Mouse (Mus musculus) MEL-GATA-1-ER (cell line): ENCODE measurements around the gene Adamtsl3.

Experiments used
- DNase-seq: peaks from one replicate; pipeline ENCODE4 v3.0.0-alpha.2; 2012; ENCODE audit warnings: low read depth; ENCODE audit errors: extremely low read depth

Gene Adamtsl3

GRCm38 (mm10) chr7:82360186-82360585 is 24.7 kb downstream of the Adamtsl3 start:
- DNase-seq, result no peak

DNA sequence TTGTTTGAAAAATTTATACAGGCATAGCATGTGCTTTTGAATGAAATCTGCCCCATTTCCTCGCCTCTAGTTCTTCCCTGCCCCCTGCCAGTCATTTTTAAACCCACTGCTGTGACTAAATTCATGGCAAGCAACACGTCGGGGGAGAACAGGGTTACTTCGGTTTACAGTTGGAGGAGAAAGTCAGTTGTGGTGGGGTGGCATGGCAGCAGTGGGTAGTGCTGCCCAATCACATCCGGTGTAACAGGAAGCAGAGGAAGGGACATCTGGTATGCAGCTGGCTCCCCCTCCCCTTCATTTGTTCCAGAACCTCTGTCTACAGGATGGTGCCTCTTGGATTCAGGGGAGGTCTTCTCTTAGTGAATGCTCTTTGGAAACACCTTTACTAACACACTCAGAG is 25.6 kb downstream of the Adamtsl3 start:
- DNase-seq, result no peak

DNA sequence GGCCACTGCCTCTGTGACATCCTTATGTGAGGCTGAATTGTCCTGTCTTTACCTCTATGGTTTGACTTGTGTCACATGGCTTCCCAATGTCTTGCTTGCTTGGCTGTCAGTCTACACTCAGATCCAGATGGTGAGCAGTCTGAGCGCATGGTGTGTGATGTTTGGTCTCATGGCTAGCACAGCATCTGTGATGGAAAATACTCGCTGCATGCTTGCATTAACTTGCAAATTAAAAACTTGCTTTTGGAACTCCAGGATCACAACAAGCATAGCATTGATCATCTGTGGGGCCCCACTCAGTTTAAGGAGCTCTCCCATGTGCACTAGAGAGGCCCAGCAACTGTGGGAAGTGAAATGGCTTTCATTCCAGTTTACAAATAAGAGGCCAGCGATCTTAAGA is 29.1 kb downstream of the Adamtsl3 start:
- no peak for DNase-seq

DNA sequence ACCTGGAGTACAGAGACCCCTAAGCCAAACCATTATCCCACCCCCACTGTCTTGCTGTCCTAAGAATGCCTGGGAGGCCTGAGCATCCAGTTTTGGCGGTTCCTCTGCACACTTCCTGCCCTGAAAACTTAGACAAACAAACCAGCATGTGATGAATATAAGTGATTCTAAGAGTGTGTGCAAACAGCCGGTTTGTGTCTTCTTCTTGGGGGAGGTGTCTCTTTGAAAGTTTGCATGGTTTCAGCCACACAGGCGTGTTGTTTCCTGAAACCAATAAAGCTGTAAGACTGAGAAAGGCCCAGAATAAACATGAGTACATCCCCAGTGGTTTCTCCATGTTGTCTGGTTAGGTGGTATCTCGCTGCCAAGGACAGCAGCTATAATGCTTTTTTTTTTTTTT is 30.6 kb downstream of the Adamtsl3 start:
- no peak for DNase-seq

DNA sequence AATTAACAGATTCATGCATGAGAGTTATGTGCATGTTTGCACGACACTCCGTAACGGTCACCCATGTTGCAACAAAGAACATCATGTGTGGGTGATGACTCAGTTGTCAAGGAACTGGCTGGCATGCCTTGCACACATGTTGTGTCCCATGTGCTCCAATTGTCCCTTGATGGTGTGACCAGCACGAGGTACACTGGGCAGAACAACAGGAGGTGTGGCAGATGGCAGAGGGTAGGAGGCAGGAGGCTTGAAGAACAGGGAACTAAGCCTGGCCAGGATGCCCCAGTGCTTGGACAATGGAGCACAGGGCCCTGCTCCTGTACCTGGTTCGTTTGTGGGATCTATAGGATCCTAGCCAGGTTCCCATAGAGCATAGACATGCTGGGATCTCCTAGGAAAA is 31.0 kb downstream of the Adamtsl3 start:
- DNase-seq, result no peak

GRCm38 (mm10) chr7:82368047-82368446 is 32.6 kb downstream of the Adamtsl3 start:
- no peak for DNase-seq

- no peak for DNase-seq
These were observed 34.6 kb downstream of the Adamtsl3 start for GRCm38 (mm10) chr7:82370132-82370531.

- DNase-seq, result no peak
These were observed 35.9 kb downstream of the Adamtsl3 start for GRCm38 (mm10) chr7:82371411-82371810.

DNA sequence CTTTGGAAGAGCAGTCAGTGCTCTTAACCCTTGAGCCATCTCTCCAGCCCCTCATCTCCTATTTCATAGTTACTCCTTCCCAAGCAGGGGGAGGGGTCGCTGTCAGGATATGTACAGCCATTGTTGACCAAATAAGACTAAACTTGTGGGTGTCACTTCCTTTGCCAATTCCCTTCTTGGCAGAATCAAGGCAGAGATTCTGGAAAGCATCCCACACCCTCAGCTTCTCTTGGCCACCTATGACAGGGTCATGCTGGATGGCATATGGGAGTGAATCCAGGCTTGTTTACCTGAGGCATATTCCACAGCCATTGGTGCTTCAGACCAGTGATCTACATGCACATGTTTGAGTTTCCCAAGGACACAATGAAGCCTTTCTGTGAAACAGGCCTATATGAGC is 42.8 kb downstream of the Adamtsl3 start:
- DNase-seq, result no peak

DNA sequence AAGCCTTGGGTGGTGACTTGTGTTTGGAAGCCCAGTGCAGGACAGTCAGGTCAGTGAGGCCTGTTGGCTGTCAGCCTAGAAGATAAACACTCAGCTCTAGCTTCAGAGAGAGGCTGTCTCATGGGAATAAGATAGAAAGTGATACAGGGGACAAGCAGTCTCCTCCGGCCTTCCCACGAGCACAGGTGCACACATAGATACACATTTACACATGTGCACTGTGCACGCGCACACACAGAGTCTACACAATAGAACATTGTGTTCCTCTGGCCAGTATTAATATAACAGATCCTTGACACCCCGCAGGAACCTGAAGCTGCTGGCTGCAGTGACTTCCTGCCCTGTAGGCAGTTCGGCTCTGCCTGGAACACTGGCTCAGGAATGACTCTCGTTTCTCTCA is 44.3 kb downstream of the Adamtsl3 start:
- no peak for DNase-seq

DNA sequence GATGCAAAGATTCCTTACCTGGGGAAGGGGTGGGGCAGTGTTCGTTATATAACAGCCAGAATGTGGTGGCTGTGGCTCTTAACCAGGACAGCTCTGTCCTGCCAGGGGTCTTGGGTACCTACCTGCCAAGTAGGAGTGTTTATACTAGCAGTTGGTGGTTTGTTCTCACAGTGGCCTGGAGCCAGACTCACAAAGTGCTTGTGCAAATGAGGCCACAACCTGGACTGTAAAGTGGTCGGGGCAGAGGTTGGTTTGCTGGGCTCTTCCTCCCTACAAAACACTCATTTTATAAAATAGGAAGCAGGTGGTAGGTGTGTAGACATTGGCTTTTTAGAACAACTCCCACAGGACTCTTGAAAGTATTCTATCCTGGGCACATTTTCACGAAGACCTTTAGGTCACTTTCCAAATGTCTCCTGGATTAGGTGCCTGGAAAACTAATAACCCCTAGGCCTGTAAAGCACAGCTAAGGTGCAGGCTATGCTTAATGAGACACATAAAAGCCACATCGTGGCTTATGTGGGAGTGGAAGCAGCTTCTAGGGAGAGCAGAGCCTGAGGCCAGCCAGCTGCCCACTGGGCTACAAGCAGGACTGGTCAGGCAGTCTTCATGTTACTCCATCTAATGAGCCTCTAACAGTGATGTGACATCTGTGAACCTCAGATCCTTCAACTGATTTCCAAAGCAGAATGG is 47.5 kb downstream of the Adamtsl3 start:
- DNase-seq, result no peak

GRCm38 (mm10) chr7:82383536-82383848 is 48.0 kb downstream of the Adamtsl3 start:
- DNase-seq, result no peak

DNA sequence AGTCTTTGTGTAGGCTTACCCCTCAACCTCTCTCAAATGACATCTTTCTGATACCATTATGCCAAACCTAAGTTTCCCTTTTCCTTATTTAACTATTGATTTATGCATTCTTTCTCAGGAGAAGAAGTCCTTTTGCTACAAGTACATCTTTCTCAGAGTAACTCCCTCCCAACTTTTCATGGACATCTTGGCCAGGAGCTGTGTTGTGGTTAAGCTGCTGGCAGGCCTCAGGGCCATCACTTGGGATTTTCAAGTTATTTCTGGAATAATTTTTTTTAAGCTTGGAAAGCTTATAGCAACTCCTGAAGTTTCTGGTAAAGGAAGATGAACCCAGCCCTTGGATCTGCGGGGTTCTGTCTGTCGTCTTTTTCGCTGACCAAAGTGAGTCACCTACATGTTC is 51.6 kb downstream of the Adamtsl3 start:
- DNase-seq, result no peak

DNA sequence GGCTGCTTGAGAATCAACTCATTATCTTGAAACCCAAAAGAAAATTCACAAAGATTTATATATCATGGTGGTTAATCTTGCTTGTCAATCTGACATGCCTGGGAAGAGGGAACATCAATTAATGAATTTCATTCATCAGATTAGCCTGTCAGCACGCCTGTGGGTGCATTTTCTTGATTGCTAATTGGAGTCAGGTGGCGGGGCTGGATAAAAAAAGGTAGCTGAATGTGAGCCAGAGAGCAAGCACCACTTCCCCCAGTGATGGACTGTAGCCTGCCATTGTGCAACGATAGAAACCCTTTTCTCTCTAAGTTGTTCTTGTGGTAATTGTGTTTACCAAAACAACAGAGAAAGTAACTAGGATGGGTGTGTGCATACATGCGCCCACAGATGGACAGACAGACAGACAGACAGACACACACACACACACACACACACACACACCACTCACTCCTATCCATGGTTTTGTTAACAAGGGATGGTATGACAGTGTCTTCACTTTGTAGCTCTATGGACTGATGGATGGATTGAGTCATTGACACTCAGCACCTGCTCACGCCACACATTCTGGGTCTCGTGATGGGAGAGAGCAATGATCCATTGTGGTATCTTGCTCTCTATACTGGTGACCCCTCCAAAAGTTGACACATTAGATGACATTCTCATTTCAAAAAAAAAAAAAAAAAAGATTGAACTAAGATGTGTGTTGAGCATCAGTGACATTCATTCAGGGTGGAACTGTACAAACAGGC is 59.1 kb downstream of the Adamtsl3 start:
- no peak for DNase-seq

- no peak for DNase-seq
These were observed 59.7 kb downstream of the Adamtsl3 start for GRCm38 (mm10) chr7:82395239-82395638.

GRCm38 (mm10) chr7:82395751-82396512 is 60.4 kb downstream of the Adamtsl3 start:
- no peak for DNase-seq

DNA sequence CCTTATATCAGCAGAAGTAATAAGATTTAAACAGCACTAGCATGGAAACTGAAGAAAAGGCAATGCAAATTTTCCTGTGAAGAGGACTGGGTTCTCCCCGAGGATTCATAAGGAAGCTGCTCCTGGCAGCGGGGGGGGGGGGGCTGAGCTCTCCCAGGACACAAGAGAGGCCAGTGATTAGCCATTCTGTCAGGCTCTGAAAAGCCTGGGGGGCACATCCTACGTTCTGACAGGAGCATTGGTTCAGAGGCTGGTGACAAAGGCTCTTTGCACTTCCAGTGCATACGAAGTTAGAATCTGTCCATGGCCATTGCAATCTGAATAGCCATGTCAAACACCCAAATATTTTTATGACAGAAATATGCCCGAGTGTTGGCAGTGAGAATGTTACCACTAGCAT is 61.4 kb downstream of the Adamtsl3 start:
- DNase-seq, result no peak

GRCm38 (mm10) chr7:82397632-82398031 is 62.1 kb downstream of the Adamtsl3 start:
- DNase-seq, result no peak

DNA sequence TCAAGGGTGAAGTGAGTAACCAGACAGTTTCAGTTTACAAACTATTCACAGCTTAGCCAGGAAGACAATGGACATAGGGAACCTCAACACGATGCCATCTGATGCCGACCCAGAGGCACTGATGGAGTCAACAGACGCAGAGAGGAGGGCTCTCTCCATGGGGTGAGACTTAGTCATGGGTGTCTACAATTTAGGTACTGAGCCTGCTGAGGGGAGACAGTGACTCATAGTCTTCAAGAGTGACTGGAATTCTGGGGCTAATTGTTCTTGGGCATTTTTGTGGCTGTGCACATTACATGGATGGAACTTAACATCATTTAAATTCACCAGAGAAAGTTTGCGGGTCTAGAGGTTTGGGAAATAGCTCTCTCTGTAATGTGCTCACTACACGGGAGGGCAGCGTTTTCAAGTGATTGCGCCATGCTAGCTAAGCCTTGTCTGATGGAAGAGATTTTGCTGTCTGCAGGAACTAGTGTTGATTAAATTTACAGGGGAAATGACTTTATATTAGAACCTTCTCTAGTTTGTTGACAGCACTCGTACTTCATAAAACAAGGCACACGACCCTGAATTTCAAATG is 70.1 kb downstream of the Adamtsl3 start:
- DNase-seq, result no peak

- no peak for DNase-seq
These were observed 75.5 kb downstream of the Adamtsl3 start for GRCm38 (mm10) chr7:82410966-82411365.

GRCm38 (mm10) chr7:82416653-82417052 is 81.2 kb downstream of the Adamtsl3 start:
- no peak for DNase-seq

DNA sequence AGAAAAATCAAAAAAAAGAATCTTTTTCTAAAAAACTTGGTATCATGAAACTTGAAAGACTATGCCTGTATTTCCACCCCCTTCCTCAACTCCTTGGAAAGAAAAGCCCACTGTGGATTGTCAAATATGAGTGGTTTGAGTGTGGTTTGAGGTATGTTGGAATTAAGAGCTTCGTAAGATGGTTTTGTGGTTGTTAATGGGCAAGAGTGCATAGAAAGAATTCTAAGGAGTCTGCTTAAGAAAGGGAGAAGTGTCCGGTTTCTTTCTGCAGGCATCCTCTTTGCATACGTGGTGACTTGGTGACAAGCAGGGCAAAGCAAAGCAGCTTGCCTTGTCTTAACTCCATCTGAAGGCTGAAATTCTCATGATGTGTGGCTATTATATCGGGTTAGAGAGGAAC is 81.6 kb downstream of the Adamtsl3 start:
- no peak for DNase-seq
